Mouse (Mus musculus): ENCODE results near the gene Opa3.
"Not testable (repeated sequence)": the region's sequence is repeated elsewhere in the genome, so short reads cannot be mapped to it uniquely, and the experiment has no call there.

The Opa3 gene

DNA sequence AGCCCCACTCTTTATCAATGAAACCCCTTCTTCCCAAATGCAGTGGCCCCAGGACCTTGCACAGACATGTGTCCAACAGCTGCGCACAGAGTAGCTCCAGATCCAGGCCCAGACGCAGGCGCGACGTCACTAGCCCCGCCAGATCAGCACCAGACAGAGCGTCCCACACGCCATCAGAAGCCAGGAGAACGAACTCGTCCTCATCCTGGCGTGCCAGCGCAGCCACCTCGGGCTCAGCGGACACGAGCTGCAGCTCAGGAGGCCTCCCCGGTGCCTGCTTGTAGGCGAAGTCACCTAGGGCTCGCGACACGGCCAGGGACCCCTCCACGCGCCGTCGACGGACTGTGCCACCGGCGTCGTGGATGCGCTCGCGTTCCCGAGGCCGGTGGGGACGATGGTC, 50.9 kb downstream of the Opa3 start:
- DNase-seq (ENCODE audit: extremely low spot score, low read depth, low spot score): no peak

DNA sequence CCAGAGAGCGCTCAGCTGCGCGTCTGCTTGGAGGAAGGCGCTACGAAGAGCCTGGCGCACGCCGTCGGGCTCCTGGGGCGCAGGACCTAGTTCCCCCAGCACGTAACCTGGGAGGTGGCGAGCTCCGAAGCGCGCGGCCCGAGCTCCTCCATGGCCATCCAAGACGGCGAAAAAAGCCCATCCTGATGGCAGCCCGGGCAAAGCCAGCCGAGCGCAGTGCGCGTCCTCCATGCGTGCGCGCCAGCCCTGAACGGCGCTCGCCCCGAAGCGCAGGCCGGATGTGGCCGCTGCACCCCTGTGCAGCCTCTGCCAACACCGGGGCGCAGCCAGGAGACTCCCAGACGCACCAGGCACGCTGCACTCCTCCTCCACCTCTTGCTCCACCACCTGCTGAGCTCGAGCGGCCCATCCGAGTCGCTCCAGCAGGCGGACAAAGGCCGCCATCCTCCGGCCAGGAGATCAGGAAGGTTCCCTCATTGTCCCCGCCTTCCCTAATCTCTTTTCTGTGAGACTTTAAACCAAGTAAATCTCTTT, 51.5 kb downstream of the Opa3 start, which contains the start of gene Ppm1n:
Gene Ppm1n (minus strand): TSS at position 484 of the 534 bp plus-strand sequence.
- no peak for DNase-seq (ENCODE audit: extremely low spot score, low read depth, low spot score)

DNA sequence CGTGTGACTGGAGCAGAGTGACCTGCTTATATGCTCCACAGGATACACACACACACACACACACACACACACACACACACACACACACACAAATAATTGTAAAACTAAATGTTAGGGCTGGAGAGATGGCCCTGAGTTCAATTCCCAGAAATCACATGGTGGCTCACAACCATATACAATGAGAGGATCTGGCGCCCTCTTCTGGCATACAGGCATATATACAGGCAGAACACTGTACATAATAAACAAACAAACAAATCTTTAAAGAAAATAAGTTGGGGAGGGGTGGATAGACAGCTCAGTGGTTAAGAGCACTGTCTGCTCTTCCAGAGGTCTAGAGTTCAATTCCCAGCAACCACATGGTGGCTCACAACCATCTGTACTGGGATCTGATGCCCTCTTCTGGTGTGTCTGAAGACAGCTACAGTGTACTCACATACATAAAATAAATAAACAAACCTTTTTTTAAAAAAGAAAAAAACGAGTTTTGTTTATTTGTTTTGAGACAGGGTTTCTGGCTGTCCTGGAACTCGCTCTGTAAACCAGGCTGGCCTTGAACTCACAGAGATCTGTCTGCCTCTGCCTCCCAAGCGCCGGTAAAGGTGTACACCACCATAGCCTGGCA, 53.7 kb downstream of the Opa3 start:
- DNase-seq (ENCODE audit: extremely low spot score, low read depth, low spot score): not testable (repeated sequence)

DNA sequence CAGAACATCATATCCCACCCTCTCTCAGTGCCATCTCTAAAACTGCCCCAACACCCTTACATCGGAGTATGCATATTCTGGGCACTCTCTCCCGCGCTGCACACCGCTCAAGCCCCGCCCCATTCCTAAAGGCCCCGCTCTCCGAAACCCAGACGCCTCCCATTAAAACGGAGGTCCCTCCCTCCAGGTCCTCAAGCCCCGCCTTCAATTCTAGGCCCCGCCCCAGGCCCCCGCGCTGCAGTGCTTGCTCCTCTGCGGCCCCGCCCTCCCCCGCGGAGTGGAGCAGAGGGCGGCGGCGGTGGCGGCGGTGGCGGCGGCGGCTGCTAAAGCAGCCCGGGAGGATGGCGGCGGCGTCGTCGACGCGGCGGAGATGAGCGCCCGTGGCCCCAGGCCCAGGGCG, 54.3 kb downstream of the Opa3 start, which contains the start of gene Rtn2:
Gene Rtn2 (plus strand): TSS at position 240 of the 400 bp plus-strand sequence.
- no peak for DNase-seq (ENCODE audit: extremely low spot score, low read depth, low spot score)

DNA sequence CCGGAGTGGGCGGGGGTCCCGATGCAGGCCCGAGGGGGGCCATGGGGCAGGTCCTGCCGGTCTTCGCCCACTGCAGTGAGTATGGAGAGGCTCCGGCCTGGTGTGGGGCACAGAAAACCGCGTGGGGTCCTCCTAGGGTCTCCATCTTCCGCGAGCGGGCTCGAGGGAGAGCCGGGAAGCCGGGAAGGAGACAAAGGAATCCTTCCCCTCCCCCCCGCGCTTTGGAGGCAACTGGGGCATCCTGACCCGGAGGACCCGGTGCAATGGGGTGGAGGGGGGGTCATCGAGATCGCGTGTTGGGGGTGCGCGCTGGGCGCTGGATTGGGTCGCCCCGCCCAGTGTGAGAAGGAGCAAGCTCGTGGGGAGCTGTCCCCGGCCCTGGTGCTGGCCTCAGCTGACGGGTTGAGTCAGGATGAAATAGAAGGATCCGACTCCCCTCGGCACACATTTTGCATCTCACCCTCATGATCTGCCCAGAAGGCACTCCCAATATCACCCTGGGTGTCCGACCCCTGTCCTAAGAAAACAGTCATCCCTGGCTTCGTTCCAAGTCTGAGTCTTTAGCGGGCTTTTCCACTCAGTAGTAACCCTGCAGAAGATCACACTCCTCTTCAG, 54.8 kb downstream of the Opa3 start:
- no peak for DNase-seq (ENCODE audit: extremely low spot score, low read depth, low spot score)

DNA sequence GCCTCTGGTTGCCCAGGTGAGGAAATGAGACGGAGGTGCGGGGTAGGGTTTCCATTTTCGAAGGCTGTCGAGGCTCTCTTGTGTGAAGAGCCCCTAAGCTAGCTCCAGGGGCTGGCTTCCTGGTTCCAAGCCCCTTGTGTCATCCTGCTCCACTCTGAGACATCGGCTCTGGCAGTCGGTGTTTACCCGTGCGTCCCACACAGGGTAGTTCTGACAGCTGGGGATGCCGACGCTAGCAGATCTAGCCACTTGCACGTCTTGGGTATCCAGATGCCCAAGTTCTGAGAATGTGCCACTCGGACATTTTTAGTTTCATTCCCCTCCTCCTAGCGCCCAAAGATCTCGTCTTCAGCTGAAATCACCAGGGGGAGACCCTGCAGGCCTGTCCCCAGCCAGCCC, 55.3 kb downstream of the Opa3 start:
- no peak for DNase-seq (ENCODE audit: extremely low spot score, low read depth, low spot score)

DNA sequence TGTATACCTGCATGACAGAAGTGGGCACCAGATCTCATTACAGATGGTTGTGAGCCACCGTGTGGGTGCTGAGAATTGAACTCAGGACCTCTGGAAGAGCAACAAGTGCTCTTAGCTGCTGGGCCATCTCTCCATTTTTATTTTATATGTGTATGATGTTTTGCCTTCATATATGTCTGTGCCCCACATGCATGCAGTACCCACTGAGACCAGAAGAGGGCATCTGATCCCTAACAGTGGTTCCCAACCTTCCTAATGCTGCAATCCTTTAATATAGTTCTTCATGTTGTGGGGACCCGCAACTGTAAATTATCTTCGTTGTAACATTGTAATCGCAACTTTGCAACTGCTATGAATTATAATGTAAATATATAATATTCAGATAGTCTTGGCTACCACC, 56.6 kb downstream of the Opa3 start:
- DNase-seq (ENCODE audit: extremely low spot score, low read depth, low spot score): no peak

DNA sequence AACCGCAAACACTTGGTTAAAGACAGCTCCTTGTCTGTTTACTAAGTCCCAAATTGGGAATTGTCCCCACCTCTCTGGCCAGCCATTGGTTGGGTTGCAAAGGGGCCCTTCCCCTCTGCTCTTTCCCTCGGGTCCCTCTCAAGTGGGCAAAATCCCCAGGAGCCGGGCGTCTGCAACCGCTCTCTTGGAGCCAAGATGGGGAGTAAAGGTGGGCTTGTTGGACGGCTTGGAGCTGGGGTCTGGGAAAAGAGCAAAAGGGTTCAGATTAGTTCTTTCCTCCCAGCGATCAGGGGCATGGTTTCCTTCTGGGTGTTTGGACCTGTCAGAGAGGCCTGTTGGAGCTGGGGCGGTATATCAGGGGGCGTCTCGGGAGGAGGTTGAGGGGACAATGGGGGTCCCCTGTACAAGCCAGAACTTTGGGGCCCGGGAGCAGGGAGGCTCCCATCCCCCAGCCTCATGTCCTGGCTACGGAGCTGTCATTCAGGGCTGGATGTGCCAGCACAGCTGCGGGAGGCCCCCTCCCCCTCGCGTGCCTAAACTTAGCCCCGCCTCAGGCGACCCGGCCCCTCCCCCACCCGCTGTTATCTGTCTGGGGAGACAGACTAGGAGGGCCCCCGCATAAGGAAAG, 62.9 kb downstream of the Opa3 start:
- DNase-seq (ENCODE audit: extremely low spot score, low read depth, low spot score): no peak

DNA sequence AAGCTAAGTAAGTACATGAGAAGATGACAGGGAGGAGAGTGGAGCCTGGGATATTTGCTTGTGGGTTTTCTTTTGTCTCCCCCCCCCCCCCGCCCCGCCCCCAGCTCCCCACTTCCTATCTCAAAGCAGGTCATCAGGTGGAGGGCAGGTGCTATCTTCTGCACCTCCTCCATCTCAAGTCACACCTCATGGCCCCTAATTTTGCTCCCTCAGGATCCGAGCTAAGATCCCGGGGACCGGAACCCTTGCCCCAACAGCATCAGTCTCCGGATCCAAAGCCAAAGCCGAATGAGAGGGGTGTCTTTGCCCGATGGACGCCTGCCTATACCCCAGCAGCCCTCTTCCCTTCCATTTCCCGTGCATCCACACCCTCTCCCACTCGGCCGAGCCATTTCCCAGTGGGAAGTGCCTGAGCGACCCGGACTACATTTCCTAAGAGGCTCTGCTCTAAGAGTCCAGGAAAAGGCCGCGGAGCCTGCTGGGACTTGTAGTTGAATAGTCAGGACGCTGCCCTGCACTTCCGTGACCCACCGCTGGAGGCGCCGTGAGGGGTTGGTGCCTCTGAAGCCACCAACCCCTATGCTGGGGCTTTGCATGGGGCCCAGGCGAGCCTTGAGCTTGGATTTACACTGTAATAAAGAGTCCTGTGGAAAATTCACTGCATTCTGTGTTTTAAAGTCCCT, 67.5 kb downstream of the Opa3 start:
- peak; percentile 80 for DNase-seq (ENCODE audit: extremely low spot score, low read depth, low spot score)

DNA sequence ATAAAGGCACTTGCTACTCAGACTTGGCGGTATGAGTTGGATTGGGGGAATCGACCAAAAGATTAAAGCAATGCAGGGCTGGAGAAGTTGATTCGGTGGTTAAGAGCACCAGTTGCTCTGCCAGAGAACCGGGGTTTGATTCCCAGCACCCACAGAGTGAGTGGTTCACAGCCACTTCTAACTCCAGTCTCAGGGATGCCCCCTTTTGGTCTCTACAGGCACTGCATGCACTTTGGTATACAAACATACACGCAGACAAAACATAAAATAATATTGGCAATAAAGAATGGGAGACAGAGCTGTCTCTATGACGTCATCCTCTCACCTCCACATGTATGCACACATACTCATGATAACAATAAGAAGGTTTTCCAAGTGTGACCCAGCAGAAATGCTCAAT, 68.9 kb downstream of the Opa3 start:
- DNase-seq (ENCODE audit: extremely low spot score, low read depth, low spot score): no peak

DNA sequence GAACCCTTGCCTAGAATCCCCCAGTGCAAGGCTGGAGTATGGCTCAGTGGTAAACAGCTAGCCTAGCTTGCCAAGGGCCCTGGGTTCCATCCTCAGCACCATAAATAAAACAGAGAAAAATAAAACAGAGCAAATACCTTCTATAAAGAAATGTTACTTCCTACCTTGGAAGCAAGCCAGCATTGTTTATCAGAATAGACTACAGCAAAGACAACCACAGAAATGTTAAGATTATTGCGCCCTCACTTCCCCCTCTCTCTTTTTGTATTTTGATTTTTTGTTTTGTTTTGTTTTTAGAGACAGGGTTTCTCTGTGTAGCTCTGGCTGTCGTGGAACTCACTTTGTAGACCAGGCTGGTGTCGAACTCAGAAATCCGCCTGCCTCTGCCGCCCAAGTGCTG, 69.7 kb downstream of the Opa3 start:
- DNase-seq (ENCODE audit: extremely low spot score, low read depth, low spot score): no peak

DNA sequence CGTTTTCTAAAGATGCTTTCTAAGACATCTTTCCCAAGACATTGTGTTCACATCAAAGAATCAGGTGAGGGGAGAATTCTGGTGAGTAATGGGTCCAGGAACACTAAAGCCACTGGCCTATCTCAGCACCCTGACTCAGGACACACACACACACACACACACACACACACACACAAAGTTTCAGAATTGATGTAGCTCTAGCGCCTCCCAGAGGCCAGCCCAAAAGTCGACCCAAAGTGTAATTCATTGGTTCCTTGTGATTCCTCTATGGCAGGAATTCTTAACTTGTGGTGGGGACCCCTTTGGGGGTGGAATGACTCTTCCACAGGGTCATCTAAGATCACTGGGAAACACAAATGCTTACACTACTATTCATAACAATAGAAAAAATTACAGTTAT, 71.1 kb downstream of the Opa3 start:
- no peak for DNase-seq (ENCODE audit: extremely low spot score, low read depth, low spot score)

DNA sequence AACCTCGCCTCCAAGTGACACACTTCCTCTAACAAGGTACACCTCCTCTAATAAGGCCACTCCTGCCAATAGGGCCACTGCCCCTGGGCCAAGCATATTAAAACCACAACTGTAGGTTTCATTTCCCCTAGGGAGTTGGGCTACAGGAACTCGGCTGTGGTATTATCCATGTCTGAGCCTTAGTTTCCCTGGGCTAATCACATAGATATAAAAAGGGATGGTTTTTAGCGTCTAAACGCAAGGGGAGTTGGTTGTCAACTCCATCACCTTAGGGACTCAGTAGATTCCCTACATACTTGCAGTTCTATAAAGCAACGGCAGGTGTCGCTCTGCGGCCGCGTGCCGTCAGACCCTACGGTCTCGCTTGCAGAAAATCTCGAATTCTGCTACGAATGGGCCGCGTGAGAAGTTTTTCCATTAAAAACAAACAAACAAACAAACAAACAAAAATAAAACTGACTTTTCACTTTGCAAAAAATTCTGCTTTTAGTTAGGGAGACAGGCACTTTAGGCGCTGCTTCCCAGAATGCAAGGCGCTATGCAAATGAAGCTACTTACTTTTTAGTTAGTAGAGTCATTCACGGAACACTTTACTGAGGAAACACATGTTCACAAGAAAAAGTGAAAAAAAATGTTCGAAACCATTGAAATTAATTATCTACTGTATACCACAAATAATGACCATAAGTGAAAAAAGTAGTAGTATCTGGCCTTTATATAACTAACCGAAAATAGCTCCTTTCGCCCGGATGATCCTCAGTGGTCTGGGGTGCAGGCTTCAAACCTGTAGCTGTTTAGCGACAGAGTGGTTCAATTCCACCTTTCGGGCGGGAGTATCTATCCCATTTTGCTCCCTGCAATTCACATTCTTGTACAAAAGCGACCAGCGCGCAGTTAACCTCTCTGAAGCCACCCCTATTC, 72.6 kb downstream of the Opa3 start:
- peak; percentile 84 for DNase-seq (ENCODE audit: extremely low spot score, low read depth, low spot score)

DNA sequence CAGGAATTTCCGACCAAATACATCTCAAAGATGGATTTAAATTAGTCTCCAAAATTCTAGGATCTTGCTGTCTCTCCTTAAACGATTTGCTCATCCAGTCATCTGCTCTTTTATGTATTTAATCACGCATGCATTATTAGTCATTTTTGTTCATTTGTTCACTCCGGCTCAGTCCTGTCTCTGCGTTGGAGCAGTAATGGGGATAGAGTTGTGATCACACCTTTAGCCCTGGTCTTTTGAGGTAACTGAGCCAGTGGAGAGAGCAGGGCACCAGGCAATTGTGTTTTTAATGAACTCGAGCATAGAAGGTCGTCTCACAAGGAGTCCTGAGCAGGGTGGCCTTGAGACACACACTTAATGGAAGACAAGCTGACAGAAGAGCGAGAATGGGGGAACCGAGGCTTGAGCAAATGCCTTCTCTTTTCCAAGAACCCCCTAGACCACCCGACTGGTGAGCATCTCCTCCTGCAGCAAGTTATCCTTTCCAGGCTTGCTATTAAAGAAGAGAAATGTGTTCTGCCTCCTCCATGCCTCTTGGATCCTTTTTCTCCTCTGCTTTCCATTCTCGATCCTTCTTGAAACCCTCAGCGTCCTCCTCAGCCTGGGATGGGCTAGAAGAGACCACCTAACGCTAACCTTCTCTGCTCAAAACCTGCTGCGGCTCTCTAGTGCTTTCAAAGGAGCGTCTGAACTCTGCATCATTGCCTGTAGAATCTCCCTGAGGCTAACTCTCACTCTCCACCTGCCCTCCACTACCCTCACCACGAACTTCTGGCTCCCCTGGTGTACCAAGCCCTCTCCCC, 73.5 kb downstream of the Opa3 start:
- DNase-seq (ENCODE audit: extremely low spot score, low read depth, low spot score): no peak

DNA sequence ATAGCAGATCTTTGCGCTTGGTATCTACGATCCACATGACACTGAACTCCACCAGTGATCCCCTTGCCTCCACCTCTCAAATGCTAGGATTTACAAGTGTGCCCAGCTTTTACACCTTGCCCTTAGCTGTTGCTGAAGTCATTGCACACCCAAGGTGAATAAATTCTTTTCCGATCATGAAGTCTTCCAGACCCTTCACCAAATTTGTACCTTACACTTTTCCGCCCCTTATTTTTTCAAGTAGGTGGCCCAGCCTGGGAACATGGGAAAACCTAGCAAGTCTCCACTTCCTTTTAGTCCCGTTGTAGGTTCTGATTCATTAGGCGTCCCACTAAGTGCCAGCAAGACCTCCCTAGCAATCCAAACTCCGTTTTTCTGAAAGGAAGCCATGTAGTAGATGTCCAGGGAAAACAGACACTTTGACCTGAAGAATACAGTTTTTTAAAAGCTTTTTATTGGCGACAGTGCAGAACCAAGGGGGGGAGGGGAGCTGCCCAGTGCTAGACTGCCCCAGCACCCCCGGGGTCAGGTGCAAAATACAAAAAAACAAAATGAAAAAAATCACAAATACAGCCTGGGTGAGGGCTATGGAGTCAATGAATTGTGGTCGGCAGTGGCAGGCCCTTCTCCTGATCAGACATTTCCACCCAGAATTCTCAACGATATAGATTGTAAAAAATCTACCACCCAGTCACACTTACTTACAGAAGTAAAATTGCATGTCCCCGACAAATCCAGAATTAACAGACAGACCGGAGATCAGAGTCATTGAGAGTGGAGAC, 74.3 kb downstream of the Opa3 start:
- DNase-seq (ENCODE audit: extremely low spot score, low read depth, low spot score): no peak

DNA sequence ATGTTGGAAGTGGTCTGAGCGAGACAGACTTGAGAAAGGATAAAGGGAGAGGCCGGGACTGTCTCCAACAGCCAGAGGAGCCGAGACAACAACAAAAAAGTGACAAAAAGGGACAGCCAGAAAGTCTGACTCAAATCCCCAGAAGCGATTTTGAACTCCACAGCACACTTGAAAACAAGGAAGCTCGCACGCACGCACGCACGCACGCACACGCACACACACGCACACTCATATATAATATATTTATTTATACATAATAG, 74.8 kb downstream of the Opa3 start:
- DNase-seq (ENCODE audit: extremely low spot score, low read depth, low spot score): no peak

DNA sequence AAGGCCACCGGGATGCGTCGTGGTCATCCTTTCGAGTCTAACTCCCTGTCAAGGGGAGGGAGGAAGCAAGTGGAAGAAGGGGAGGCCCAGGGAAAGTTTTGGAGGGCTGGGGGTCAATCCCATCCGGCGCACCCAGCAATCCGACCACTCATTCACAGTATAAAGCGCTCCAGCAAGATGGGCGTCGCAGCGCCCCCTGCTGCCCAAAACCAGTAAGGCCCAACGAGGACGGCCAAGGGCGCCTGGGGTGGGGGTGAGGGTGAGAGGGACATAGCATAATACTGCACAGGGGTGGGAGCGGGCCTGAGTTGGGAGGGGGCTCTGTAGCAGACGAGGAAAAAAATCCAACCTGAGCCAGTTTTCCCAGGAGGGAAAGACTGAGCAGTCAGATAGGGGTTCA, 75.6 kb downstream of the Opa3 start:
- DNase-seq (ENCODE audit: extremely low spot score, low read depth, low spot score): no peak

DNA sequence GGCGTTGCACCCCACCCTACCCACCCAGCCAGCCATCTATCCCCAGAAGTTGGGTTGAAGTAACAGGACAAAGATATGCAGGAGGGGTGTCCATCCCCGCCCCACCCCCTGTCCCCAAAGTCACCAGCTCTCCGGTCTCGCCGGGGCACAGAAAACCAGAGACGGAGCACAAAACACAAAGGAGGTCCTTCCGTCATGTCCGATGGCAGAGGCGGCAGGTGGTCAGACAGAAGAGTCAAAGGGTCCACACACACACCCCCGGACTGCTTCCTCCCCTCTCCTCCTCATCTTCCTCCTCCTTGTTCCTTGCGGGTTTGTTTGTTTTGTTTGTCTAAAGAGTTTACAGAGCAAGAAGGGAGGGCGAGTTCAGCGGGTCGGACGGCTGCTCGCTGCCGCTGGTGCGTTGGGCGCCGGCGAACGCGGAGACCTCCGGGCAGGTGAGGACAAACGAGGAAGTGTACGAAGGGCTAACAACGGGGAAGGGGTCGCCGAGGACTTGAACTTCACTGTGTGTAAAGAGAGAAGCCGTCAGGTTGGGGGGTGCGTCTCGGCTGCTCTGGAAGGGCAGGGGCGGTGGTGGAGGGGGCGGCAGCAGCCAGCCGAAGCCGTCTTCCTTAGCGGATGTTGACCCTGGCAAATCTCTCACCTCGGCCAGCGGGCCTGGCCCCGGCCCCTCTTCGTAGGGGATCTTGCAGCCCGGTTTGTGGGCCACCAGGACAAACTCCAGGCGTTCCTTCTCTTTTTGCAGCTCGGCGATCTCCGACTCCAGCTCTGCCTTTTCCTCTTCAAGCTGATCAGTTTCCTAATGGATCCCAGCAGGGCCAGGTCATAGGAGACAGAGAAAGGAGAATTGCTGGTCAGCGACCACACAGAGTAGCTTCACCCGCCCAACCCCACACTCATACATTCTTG, 76.6 kb downstream of the Opa3 start:
- DNase-seq (ENCODE audit: extremely low spot score, low read depth, low spot score): no peak
